In genomic region chr5:129594116-129595114, GRCm38 (mm10) we compare ENCODE assay signal across 8 mouse cellular contexts. TPM values are rescaled to one million over a fixed set of nuclear protein-coding genes. Genes with fewer than 3 reads are reported as not detected.
DNase-seq lines count a peak whose midpoint lies in the region; ATAC-seq and TF ChIP-seq lines count a peak whose summit lies in the region.

No protein-coding gene starts in this region.

- H3K9ac ChIP-seq in forebrain, embryonic 14.5 days (ENCODE audit: low read length), result no peak overlapping the region
- no peak overlapping the region; the same call in 1 of the 2 replicates for H3K9ac ChIP-seq in hindbrain, postnatal 0 days (replicated peaks; ENCODE audit: low read length)

- H3K9me3 ChIP-seq in G1E (replicated peaks), result no peaks in the 10 kb centered on the region
- H3K9me3 ChIP-seq in forebrain, embryonic 14.5 days (replicated peaks; ENCODE audit: control insufficient read depth, low read length), result 0 out of 2 replicates have a peak, but pooled peaks cover 3% of the 10 kb centered on the region
- H3K9me3 ChIP-seq in hindbrain, postnatal 0 days (ENCODE audit: low read length), result no peaks in the 10 kb centered on the region

- H3K27me3 ChIP-seq in G1E (ENCODE audit: insufficient read depth, low read length), result no peaks in the 10 kb centered on the region; the same call in 1 of the 2 replicates
- no peaks in the 10 kb centered on the region for H3K27me3 ChIP-seq in forebrain, embryonic 14.5 days (replicated peaks; ENCODE audit: control insufficient read depth, insufficient read depth, low read length)
- H3K27me3 ChIP-seq in hindbrain, postnatal 0 days (ENCODE audit: insufficient read depth, low read length), result no peaks in the 10 kb centered on the region

- H3K4me1 ChIP-seq in G1E (ENCODE audit: insufficient read depth, low read depth, low read length), result peaks cover 11% of the 10 kb centered on the region
- H3K4me1 ChIP-seq in forebrain, embryonic 14.5 days (ENCODE audit: control insufficient read depth, insufficient read depth, low read length), result peaks cover 14% of the 10 kb centered on the region; the same call in 1 of the 2 replicates
- H3K4me1 ChIP-seq in hindbrain, postnatal 0 days (ENCODE audit: insufficient read depth, low read length), result peaks cover 3% of the 10 kb centered on the region; the same call in 1 of the 2 replicates

- H3K27ac ChIP-seq in forebrain, embryonic 14.5 days (ENCODE audit: low read depth, low read length), result no peak overlapping the region
- H3K27ac ChIP-seq in hindbrain, postnatal 0 days, result no peak overlapping the region

- H3K4me2 ChIP-seq in forebrain, embryonic 14.5 days (ENCODE audit: low read length), result no peak overlapping the region
- no peak overlapping the region for H3K4me2 ChIP-seq in hindbrain, postnatal 0 days (ENCODE audit: low read depth, low read length)

- 49% methylated on average over 19 of the region's 19 CpGs for WGBS in forebrain, embryonic 14.5 days
- 49% methylated on average over 19 of the region's 19 CpGs for WGBS in hindbrain, postnatal 0 days

- no peak overlapping the region for H3K4me3 ChIP-seq in G1E (ENCODE audit: low read depth, low read length)
- H3K4me3 ChIP-seq in forebrain, embryonic 14.5 days (ENCODE audit: low read depth, low read length), result no peak overlapping the region
- H3K4me3 ChIP-seq in hindbrain, postnatal 0 days (ENCODE audit: low read length), result no peak overlapping the region

- TF ChIP-seq CTCF in G1E (IDR thresholded peaks at IDR 0.05; ENCODE audit: low read depth, low read length), result peak; percentile 98
- peak; percentile 99 for TF ChIP-seq CTCF in hindbrain, postnatal 0 days (IDR thresholded peaks at IDR 0.05; ENCODE audit: low read depth)

- peak; percentile 45; the same call in 1 of the 2 replicates for ATAC-seq in G1E (ENCODE audit: extremely low read depth, insufficient number of reproducible peaks, low FRiP score, poor library complexity, severe bottlenecking)
- ATAC-seq in forebrain, embryonic 14.5 days, result peak; percentile 73
- ATAC-seq in hindbrain, postnatal 0 days, result peak; percentile 41; the same call in 1 of the 2 replicates
- peak; percentile 94 for ATAC-seq in megakaryocyte, adult 5-6 weeks (ENCODE audit: poor library complexity, severe bottlenecking)

- no peaks in the 10 kb centered on the region for H3K36me3 ChIP-seq in G1E (replicated peaks)
- peaks cover 23% of the 10 kb centered on the region for H3K36me3 ChIP-seq in forebrain, embryonic 14.5 days (ENCODE audit: control insufficient read depth, insufficient read depth, low read length)
- peaks cover 7% of the 10 kb centered on the region; the same call in 1 of the 2 replicates for H3K36me3 ChIP-seq in hindbrain, postnatal 0 days (ENCODE audit: insufficient read depth, low read length)

- peak; percentile 49 for DNase-seq in G1E (ENCODE audit: low spot score)
- DNase-seq in c-Kit-positive CD71-positive TER-119-positive erythroid progenitor cells, embryonic 14.5 days (ENCODE audit: low spot score), result peak; percentile 69
- peak; percentile 93 for DNase-seq in forebrain, embryonic 14.5 days (ENCODE audit: low spot score)
- peak; percentile 94 for DNase-seq in hindbrain, postnatal 0 days (ENCODE audit: low spot score)
- DNase-seq in layer of hippocampus, postnatal 36 days, result peak; percentile 83 to 86
- DNase-seq in right cerebral cortex, postnatal 10 days (ENCODE audit: low spot score in 2 of 2), result peak; percentile 88 to 93
- peak; percentile 63 for DNase-seq in urinary bladder, postnatal 10 days (ENCODE audit: low spot score)

RNA-seq across cellular contexts. Expression of gene Mmp17, which starts 10.4 kb away (rescaled TPM):
- total RNA-seq in G1E (2014; fragmentation: Nextera tagmentation), result not detected in 2 replicates
- 0.05 TPM in 1 of 2 replicates, not detected in the other for total RNA-seq in G1E (2017)
- 0.03 and 0.07 TPM in 2 replicates for polyA plus RNA-seq in G1E (2012)
- polyA plus RNA-seq in forebrain, embryonic 14.5 days (2014; fragmentation: Nextera tagmentation; extraction: Ambion mirVana), result 7.9 and 9.8 TPM in 2 replicates
- 24.0 and 26.5 TPM in 2 replicates for total RNA-seq in hindbrain, postnatal 0 days (2014; rRNA removed)
- polyA plus RNA-seq in hindbrain, postnatal 0 days (2015; fragmentation: Nextera tagmentation; extraction: Ambion mirVana), result 7.4 and 8.0 TPM in 2 replicates
- 100 to 1,000 TPM; 128 to 136 TPM for total RNA-seq in layer of hippocampus, postnatal 36 days (2021)
- 0.18 and 0.49 TPM in 2 replicates for total RNA-seq in megakaryocyte, adult 5-6 weeks (2015)
- total RNA-seq in megakaryocyte, adult 5-6 weeks (2017), result 0.04 TPM in 2 replicates

Comparison
In these comparisons a context has a peak if more than half of its experiments do, and no peak if none do; other contexts are left out.
1. ATAC-seq: peak in every context shown above with its lines; median percentile 94 in megakaryocyte, adult 5-6 weeks; 73 in forebrain, embryonic 14.5 days; 45 in G1E; 41 in hindbrain, postnatal 0 days.
2. RNA of gene Mmp17, which starts 10.4 kb away (total RNA-seq): 128 to 136 TPM in layer of hippocampus, postnatal 36 days and 24.0 to 26.5 TPM in hindbrain, postnatal 0 days; 0.04 to 0.49 TPM in megakaryocyte, adult 5-6 weeks and 0.05 TPM in G1E; every median in the first group is over 10 times any median in the second.
3. Peak in every context shown above with its lines, with median percentiles within 50 percentile points of each other: DNase-seq.